Mouse (Mus musculus) forebrain, embryonic 16.5 days (tissue): ENCODE measurements around the gene Chd4. TPM values are rescaled to one million over a fixed set of nuclear protein-coding genes. Genes with fewer than 3 reads are reported as not detected.
A peak's percentile ranks its signal among the peaks of the same experiment; 100 is the strongest.
"Not testable (repeated sequence)": the region's sequence is repeated elsewhere in the genome, so short reads cannot be mapped to it uniquely, and the experiment has no call there.

Source experiments
- ATAC-seq: fragments of 200-750 bp; cut with Nextera tagmentation; 2 replicates; pipeline ENCODE4 v1.8.0; 2017; ENCODE audit warnings: mild to moderate bottlenecking, moderate library complexity
- H3K27ac ChIP-seq: fragments of 300-500 bp; sonication (generic); 2 replicates; pipeline ENCODE4 v1.5.1; 2014; ENCODE audit warnings: low read length, control low read depth
- H3K27me3 ChIP-seq: fragments of 300-500 bp; sonication (generic); replicated peaks from 2 replicates; pipeline ENCODE4 v1.6.1; 2014; ENCODE audit warnings: low read length; ENCODE audit not compliant: control insufficient read depth, insufficient read depth
- H3K36me3 ChIP-seq: fragments of 300-500 bp; sonication (generic); 2 replicates; pipeline ENCODE4 v1.6.1; 2014; ENCODE audit not compliant: control insufficient read depth, insufficient read depth
- H3K4me1 ChIP-seq: fragments of 300-500 bp; sonication (generic); replicated peaks from 2 replicates; pipeline ENCODE4 v1.6.1; 2014; ENCODE audit warnings: low read length; ENCODE audit not compliant: control insufficient read depth, insufficient read depth
- H3K4me2 ChIP-seq: fragments of 300-500 bp; sonication (generic); 2 replicates; pipeline ENCODE4 v1.6.1; 2014; ENCODE audit warnings: mild to moderate bottlenecking, low read length, control low read depth
- H3K4me3 ChIP-seq: fragments of 300-500 bp; sonication (generic); replicated peaks from 2 replicates; pipeline ENCODE4 v1.5.1; 2014; ENCODE audit warnings: mild to moderate bottlenecking, low read length, control low read depth
- H3K9ac ChIP-seq: fragments of 300-500 bp; sonication (generic); replicated peaks from 2 replicates; pipeline ENCODE4 v1.6.1; 2014; ENCODE audit warnings: low read depth, low read length, control low read depth
- H3K9me3 ChIP-seq: fragments of 300-500 bp; sonication (generic); 2 replicates; pipeline ENCODE4 v1.6.1; 2016; ENCODE audit warnings: low read length; ENCODE audit not compliant: control insufficient read depth
- WGBS: fragments of 180-500 bp; shearing (Covaris S2); extraction: QIAGEN DNeasy Blood & Tissue Kit; methylation state at CpG from one replicate; pipeline ENCODE4 v1.1.7; 2014; 5-methylcytosine and 5-hydroxymethylcytosine counted together
- polyA plus RNA-seq: library from polyadenylated mRNA; unstranded; fragments of >200 nt; fragmentation: Nextera tagmentation; extraction: Ambion mirVana; gene quantifications from 2 replicates; pipeline ENCODE4 v1.2.1, GENCODE M21; 2015

The Chd4 gene
- polyA plus RNA-seq, 1 experiment from 2014 or later, result 79.8 TPM

- Histone ChIP-seq H3K9ac (no peak overlapping the region), H3K27me3 (no peaks in the 10 kb centered on the region), H3K4me3 (no peak overlapping the region), H3K4me2 (no peak overlapping the region), H3K9me3 (no peaks in the 10 kb centered on the region), H3K36me3 (peaks cover 13% of the 10 kb centered on the region), H3K27ac (no peak overlapping the region), H3K4me1 (peaks cover 19% of the 10 kb centered on the region)
- ATAC-seq, result no peak
- WGBS, result 15% methylated on average over 22 of the region's 22 CpGs
Observed at GRCm38 (mm10) chr6:125160854-125161760, 65.3 kb downstream of the Chd4 start.

GRCm38 (mm10) chr6:125161971-125162370 is 66.2 kb downstream of the Chd4 start:
- Histone ChIP-seq H3K36me3 (peaks cover 13% of the 10 kb centered on the region), H3K4me1 (peaks cover 27% of the 10 kb centered on the region)
- 5% methylated on average over 3 of the region's 5 CpGs for WGBS
- not testable (repeated sequence) for H3K27ac ChIP-seq, ATAC-seq, H3K9me3 ChIP-seq, H3K4me2 ChIP-seq, H3K27me3 ChIP-seq, H3K9ac ChIP-seq, H3K4me3 ChIP-seq

- not testable (repeated sequence) for H3K27me3 ChIP-seq, H3K4me3 ChIP-seq, H3K4me2 ChIP-seq, H3K9me3 ChIP-seq, H3K27ac ChIP-seq, ATAC-seq, H3K9ac ChIP-seq
- H3K4me1 ChIP-seq, result peaks cover 33% of the 10 kb centered on the region
- WGBS, result 66% methylated on average over 10 of the region's 16 CpGs
- H3K36me3 ChIP-seq, result peaks cover 13% of the 10 kb centered on the region
Observed at GRCm38 (mm10) chr6:125162615-125163305, 67.0 kb downstream of the Chd4 start.

- H3K4me1 ChIP-seq, result peaks cover 33% of the 10 kb centered on the region
- H3K27me3 ChIP-seq, result no peaks in the 10 kb centered on the region
- H3K4me2 ChIP-seq, result peak overlapping the region; percentile 96
- WGBS, result 3% methylated on average over 20 of the region's 20 CpGs
- no peak for ATAC-seq
- H3K27ac ChIP-seq, result peak overlapping the region; percentile 91
- H3K9ac ChIP-seq, result peak overlapping the region; percentile 96
- H3K9me3 ChIP-seq, result no peaks in the 10 kb centered on the region
- peaks cover 19% of the 10 kb centered on the region for H3K36me3 ChIP-seq
- H3K4me3 ChIP-seq, result peak overlapping the region; percentile 93
Observed at GRCm38 (mm10) chr6:125163801-125164657, 68.2 kb downstream of the Chd4 start.

GRCm38 (mm10) chr6:125164672-125165327 is 69.0 kb downstream of the Chd4 start:
- Histone ChIP-seq H3K4me3 (peak overlapping the region; percentile 93), H3K27ac (peak overlapping the region; percentile 91), H3K4me2 (peak overlapping the region; percentile 96), H3K4me1 (peaks cover 33% of the 10 kb centered on the region), H3K9ac (peak overlapping the region; percentile 96), H3K36me3 (peaks cover 23% of the 10 kb centered on the region), H3K27me3 (no peaks in the 10 kb centered on the region), H3K9me3 (no peaks in the 10 kb centered on the region)
- ATAC-seq, result peak; percentile 17
- WGBS, result under 1% methylated on average over 39 of the region's 39 CpGs

- peaks cover 33% of the 10 kb centered on the region for H3K4me1 ChIP-seq
- H3K27ac ChIP-seq, result peak overlapping the region; percentile 91
- peaks cover 22% of the 10 kb centered on the region for H3K36me3 ChIP-seq
- H3K9me3 ChIP-seq, result no peaks in the 10 kb centered on the region
- H3K4me3 ChIP-seq, result peak overlapping the region; percentile 93
- ATAC-seq, result peak; percentile 93
- H3K4me2 ChIP-seq, result peak overlapping the region; percentile 96
- H3K9ac ChIP-seq, result peak overlapping the region; percentile 96
- 0% methylated on average over 35 of the region's 36 CpGs for WGBS
- H3K27me3 ChIP-seq, result no peaks in the 10 kb centered on the region
Observed at GRCm38 (mm10) chr6:125165328-125165891, 69.6 kb downstream of the Chd4 start.

- peak; percentile 5; the same call in 1 of the 2 replicates for ATAC-seq
- H3K27ac ChIP-seq, result peak within 1 kb of the TSS; percentile 91
- peak within 1 kb of the TSS; percentile 96 for H3K9ac ChIP-seq
- peaks cover 33% of the 10 kb centered on the region for H3K4me1 ChIP-seq
- WGBS, result under 1% methylated on average over 18 of the region's 18 CpGs
- peak within 1 kb of the TSS; percentile 93 for H3K4me3 ChIP-seq
- no peaks in the 10 kb centered on the region for H3K27me3 ChIP-seq
- peak within 1 kb of the TSS; percentile 96 for H3K4me2 ChIP-seq
- H3K9me3 ChIP-seq, result no peaks in the 10 kb centered on the region
- peaks cover 23% of the 10 kb centered on the region for H3K36me3 ChIP-seq
Observed at GRCm38 (mm10) chr6:125166051-125166751, 70.4 kb downstream of the Chd4 start, which contains the start of gene Gapdh. Gene Gapdh (minus strand): TSS chr6:125166467.
